Mouse (Mus musculus) kidney, embryonic 15.5 days (tissue): Measurements from ENCODE around the gene Cdkal1. TPM values are rescaled to one million over a fixed set of nuclear protein-coding genes. Genes with fewer than 3 reads are reported as not detected.

Experiments used
- ATAC-seq: fragments of 200-750 bp; cut with Nextera tagmentation; replicated peaks from 2 replicates; pipeline ENCODE4 v1.8.0; 2017; ENCODE audit warnings: moderate TSS enrichment; ENCODE audit not compliant: low FRiP score
- H3K27ac ChIP-seq: fragments of 300-500 bp; sonication (generic); 2 replicates; pipeline ENCODE4 v1.5.1; 2015; ENCODE audit warnings: mild to moderate bottlenecking, inconsistent platforms
- H3K27me3 ChIP-seq: fragments of 300-500 bp; sonication (generic); 2 replicates; pipeline ENCODE4 v1.6.1; 2015; ENCODE audit warnings: inconsistent platforms
- H3K36me3 ChIP-seq: fragments of 300-500 bp; sonication (generic); 2 replicates; pipeline ENCODE4 v1.6.1; 2015; ENCODE audit warnings: inconsistent platforms
- H3K4me1 ChIP-seq: fragments of 300-500 bp; sonication (generic); 2 replicates; pipeline ENCODE4 v1.6.1; 2015; ENCODE audit warnings: inconsistent platforms
- H3K4me2 ChIP-seq: fragments of 300-500 bp; sonication (generic); 2 replicates; pipeline ENCODE4 v1.6.1; 2015; ENCODE audit warnings: moderate library complexity, mild to moderate bottlenecking, inconsistent platforms
- H3K4me3 ChIP-seq: fragments of 300-500 bp; sonication (generic); replicated peaks from 2 replicates; pipeline ENCODE4 v1.5.1; 2015; ENCODE audit warnings: mild to moderate bottlenecking, inconsistent platforms
- H3K9ac ChIP-seq: fragments of 300-500 bp; sonication (generic); 2 replicates; pipeline ENCODE4 v1.6.1; 2015; ENCODE audit warnings: mild to moderate bottlenecking, inconsistent platforms
- H3K9me3 ChIP-seq: fragments of 300-500 bp; sonication (generic); replicated peaks from 2 replicates; pipeline ENCODE4 v1.6.1; 2016; ENCODE audit warnings: inconsistent platforms
- WGBS: fragments of 180-500 bp; shearing (Covaris S2); methylation state at CpG from one replicate; pipeline ENCODE4 v1.1.7; 2015; ENCODE audit warnings: mixed read lengths; 5-methylcytosine and 5-hydroxymethylcytosine counted together
- polyA plus RNA-seq: library from polyadenylated mRNA; unstranded; fragments of >200 nt; fragmentation: Nextera tagmentation; extraction: Ambion mirVana; gene quantifications from 2 replicates; pipeline ENCODE4 v1.2.1, GENCODE M21; 2015

The Cdkal1 gene
- polyA plus RNA-seq, 1 experiment from 2014 or later, result 33.5 TPM

- peaks cover 10% of the 10 kb centered on the region; the same call in 1 of the 2 replicates for H3K4me1 ChIP-seq
- no peaks in the 10 kb centered on the region for H3K27me3 ChIP-seq
- no peaks in the 10 kb centered on the region for H3K9me3 ChIP-seq
- 36% methylated on average over 15 of the region's 15 CpGs for WGBS
- no peak overlapping the region for H3K9ac ChIP-seq
- no peaks in the 10 kb centered on the region for H3K36me3 ChIP-seq
- no peak overlapping the region for H3K4me2 ChIP-seq
- no peak overlapping the region for H3K4me3 ChIP-seq
- no peak for ATAC-seq
- H3K27ac ChIP-seq, result no peak overlapping the region
Observed at GRCm38 (mm10) chr13:29164845-29165524, 690.5 kb downstream of the Cdkal1 start.

DNA sequence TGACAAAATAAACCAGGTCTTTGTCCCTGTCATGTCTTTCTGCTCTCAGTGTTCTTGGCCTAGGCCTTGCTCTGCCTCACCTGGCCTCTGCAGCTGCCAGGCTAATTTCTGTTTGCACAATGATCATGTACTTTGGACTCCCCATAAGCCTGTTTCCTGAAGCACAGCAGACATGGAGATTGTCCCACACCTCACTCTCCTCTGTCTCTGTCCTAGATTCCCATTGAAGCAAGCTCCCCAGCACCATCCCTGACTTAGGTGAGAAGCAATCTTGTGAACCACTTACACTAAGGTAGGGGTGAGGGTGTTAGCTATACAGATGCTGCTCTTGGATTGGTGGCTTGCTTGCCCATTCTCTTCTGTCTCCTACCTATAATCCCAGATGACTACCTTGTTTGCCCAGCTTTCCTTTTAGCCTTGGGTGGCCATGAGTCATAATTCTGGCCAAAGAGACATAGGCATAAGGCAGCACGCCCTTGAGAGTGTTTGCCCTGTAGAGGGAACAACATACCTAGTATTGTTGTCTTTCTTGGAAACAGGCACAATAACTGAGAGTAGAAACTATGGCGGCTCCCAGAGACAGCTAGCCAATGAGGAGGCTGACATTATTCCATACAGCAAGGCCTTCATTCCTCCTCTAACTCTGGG is 692.5 kb downstream of the Cdkal1 start:
- 92% methylated on average over 2 of the region's 2 CpGs for WGBS
- no peak for ATAC-seq

DNA sequence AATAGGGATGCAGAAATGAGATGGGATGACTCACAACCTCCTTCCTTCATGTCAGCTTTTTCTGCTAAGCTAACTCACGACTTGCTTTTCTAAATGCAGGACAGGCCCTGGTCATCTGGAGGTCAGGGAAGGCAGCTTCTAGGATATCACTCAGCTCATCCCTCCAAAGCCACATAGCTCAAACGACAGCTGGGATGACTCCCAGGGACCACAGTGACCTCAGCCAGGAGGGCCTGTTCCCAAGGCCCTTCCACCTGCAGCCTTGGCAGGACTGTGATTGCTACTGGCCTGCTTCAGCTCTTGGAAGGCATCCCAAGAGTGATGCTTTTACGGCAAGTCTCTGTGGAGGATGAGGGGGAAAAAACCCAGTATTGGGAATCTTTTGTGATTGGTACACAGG is 693.0 kb downstream of the Cdkal1 start:
- H3K9ac ChIP-seq, result no peak overlapping the region
- no peaks in the 10 kb centered on the region for H3K9me3 ChIP-seq
- no peak overlapping the region for H3K4me2 ChIP-seq
- no peaks in the 10 kb centered on the region for H3K27me3 ChIP-seq
- no peak overlapping the region for H3K4me3 ChIP-seq
- H3K4me1 ChIP-seq, result peaks cover 10% of the 10 kb centered on the region; the same call in 1 of the 2 replicates
- H3K27ac ChIP-seq, result no peak overlapping the region
- 0 out of 2 replicates have a peak, but pooled peaks have one; percentile 22 for ATAC-seq
- H3K36me3 ChIP-seq, result no peaks in the 10 kb centered on the region
- 25% methylated on average over 3 of the region's 3 CpGs for WGBS

More for the DNA sequence above, 692.5 kb downstream of the Cdkal1 start:
- Histone ChIP-seq H3K9ac (no peak overlapping the region), H3K9me3 (no peaks in the 10 kb centered on the region), H3K27me3 (no peaks in the 10 kb centered on the region), H3K4me1 (peaks cover 10% of the 10 kb centered on the region; the same call in 1 of the 2 replicates), H3K4me3 (no peak overlapping the region), H3K27ac (no peak overlapping the region), H3K4me2 (no peak overlapping the region), H3K36me3 (no peaks in the 10 kb centered on the region)

DNA sequence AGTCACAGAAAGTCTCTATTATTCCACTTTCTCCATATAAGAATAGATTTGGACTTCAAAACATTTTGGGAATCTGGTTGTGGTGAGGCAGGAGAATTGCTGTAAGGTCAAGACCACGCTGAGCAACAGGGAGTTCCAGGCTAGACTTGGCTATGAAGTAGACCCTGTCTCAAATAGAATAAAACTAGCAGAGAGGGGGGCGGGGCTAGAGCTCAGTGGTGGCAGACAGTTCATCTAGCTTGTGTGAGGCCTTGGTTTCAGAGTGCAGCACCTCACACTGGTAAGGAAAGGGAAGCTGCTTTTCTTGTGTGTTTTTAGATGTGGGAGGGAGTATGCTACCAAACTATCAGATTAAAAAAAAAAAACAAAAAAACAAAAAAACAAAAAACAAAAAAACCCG is 694.0 kb downstream of the Cdkal1 start:
- H3K4me1 ChIP-seq, result peaks cover 10% of the 10 kb centered on the region; the same call in 1 of the 2 replicates
- no peak for ATAC-seq
- H3K36me3 ChIP-seq, result no peaks in the 10 kb centered on the region
- no peak overlapping the region for H3K27ac ChIP-seq
- no peak overlapping the region for H3K4me2 ChIP-seq
- 87% methylated on average over 3 of the region's 3 CpGs for WGBS
- H3K9ac ChIP-seq, result no peak overlapping the region
- no peaks in the 10 kb centered on the region for H3K27me3 ChIP-seq
- no peaks in the 10 kb centered on the region for H3K9me3 ChIP-seq
- no peak overlapping the region for H3K4me3 ChIP-seq

- Histone ChIP-seq H3K4me2 (no peak overlapping the region), H3K27ac (no peak overlapping the region), H3K4me3 (no peak overlapping the region), H3K9ac (no peak overlapping the region), H3K4me1 (no peaks in the 10 kb centered on the region), H3K27me3 (no peaks in the 10 kb centered on the region), H3K9me3 (no peaks in the 10 kb centered on the region), H3K36me3 (no peaks in the 10 kb centered on the region)
- 25% methylated on average over 4 of the region's 4 CpGs for WGBS
- no peak for ATAC-seq
Observed at GRCm38 (mm10) chr13:29156703-29157102, 698.8 kb downstream of the Cdkal1 start.

- Histone ChIP-seq H3K4me2 (no peak overlapping the region), H3K9ac (no peak overlapping the region), H3K9me3 (no peaks in the 10 kb centered on the region), H3K36me3 (no peaks in the 10 kb centered on the region), H3K4me3 (no peak overlapping the region), H3K27ac (no peak overlapping the region), H3K4me1 (no peaks in the 10 kb centered on the region), H3K27me3 (no peaks in the 10 kb centered on the region)
- 72% methylated on average over 3 of the region's 3 CpGs for WGBS
- ATAC-seq, result no peak
Observed at GRCm38 (mm10) chr13:29155297-29155696, 700.2 kb downstream of the Cdkal1 start.

GRCm38 (mm10) chr13:29150120-29150519 is 705.4 kb downstream of the Cdkal1 start:
- Histone ChIP-seq H3K27me3 (no peaks in the 10 kb centered on the region), H3K4me1 (no peaks in the 10 kb centered on the region), H3K27ac (no peak overlapping the region), H3K4me3 (no peak overlapping the region), H3K9ac (no peak overlapping the region), H3K36me3 (no peaks in the 10 kb centered on the region), H3K4me2 (no peak overlapping the region), H3K9me3 (no peaks in the 10 kb centered on the region)
- no peak for ATAC-seq
- WGBS, result 86% methylated on average over 13 of the region's 13 CpGs

DNA sequence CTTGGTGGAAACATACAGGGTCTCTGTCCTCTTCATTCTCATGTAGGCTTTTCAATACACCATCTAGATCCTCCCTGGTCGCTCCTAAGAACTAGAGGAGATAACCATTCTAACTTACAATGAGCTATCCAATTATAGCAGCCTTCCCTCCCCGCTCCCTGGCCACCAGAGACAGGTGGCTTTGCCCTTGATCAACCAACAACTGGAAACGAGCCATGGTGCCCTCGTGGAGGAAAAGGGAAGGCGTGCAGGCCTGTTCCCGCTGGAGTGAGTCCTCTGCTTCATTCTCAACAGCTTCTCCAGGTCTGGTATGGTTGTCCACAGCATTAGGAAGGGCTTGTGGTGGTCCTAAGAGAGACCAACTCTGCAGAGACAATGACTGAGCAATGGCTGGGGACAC is 706.1 kb downstream of the Cdkal1 start:
- 85% methylated on average over 6 of the region's 6 CpGs for WGBS
- Histone ChIP-seq H3K36me3 (no peaks in the 10 kb centered on the region), H3K9me3 (no peaks in the 10 kb centered on the region), H3K4me3 (no peak overlapping the region), H3K27ac (no peak overlapping the region), H3K4me2 (no peak overlapping the region), H3K4me1 (no peaks in the 10 kb centered on the region), H3K27me3 (no peaks in the 10 kb centered on the region), H3K9ac (no peak overlapping the region)
- no peak for ATAC-seq

DNA sequence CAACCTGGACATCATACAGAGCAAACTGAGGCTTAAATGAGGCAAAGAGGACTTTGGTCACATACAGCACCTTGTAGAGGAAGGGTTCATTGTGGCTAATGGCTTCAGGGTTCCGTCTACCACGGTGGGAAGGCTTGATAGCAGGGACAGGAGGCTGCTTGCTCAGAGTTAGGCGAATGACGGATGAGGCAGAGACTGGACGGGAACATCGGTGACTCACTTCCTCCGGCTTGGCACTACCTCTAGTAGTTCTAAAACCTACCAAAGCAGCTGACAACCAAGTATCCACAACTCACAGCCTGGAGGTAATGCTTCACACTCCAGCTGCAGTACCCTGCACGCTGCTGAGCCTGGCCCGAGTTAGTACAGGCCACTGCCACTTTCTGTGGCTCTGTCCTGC is 706.9 kb downstream of the Cdkal1 start:
- no peak overlapping the region for H3K9ac ChIP-seq
- H3K4me2 ChIP-seq, result no peak overlapping the region
- ATAC-seq, result no peak
- WGBS, result 80% methylated on average over 9 of the region's 9 CpGs
- no peaks in the 10 kb centered on the region for H3K27me3 ChIP-seq
- no peak overlapping the region for H3K4me3 ChIP-seq
- no peaks in the 10 kb centered on the region for H3K36me3 ChIP-seq
- H3K4me1 ChIP-seq, result no peaks in the 10 kb centered on the region
- H3K27ac ChIP-seq, result no peak overlapping the region
- no peaks in the 10 kb centered on the region for H3K9me3 ChIP-seq

Other genes starting within 250 kb of the Cdkal1 start
- 14.6 and 15.4 TPM in 2 replicates for gene E2f3, start 130.4 kb upstream of the Cdkal1 start, polyA plus RNA-seq